Mouse (Mus musculus) adrenal gland, postnatal 14 days (tissue): ENCODE results near the gene Asb17. TPM values are rescaled to one million over a fixed set of nuclear protein-coding genes. Genes with fewer than 3 reads are reported as not detected.

ENCODE experiments used
- DNase-seq: peaks from one replicate; pipeline ENCODE4 v3.0.0; 2021; ENCODE audit warnings: mixed read lengths
- total RNA-seq: library from RNA; stranded (reverse); gene quantifications from 2 replicates; pipeline ENCODE4 v1.2.3, GENCODE M21; 2021

The Asb17 gene
- total RNA-seq, 1 experiment from 2014 or later = not detected

- no peak for DNase-seq
Observed at GRCm38 (mm10) chr3:153897216-153897615, 53.2 kb downstream of the Asb17 start.

GRCm38 (mm10) chr3:153901904-153902303 lies 57.9 kb downstream of the Asb17 start:
- DNase-seq = no peak

GRCm38 (mm10) chr3:153902595-153902994 lies 58.6 kb downstream of the Asb17 start:
- no peak for DNase-seq

GRCm38 (mm10) chr3:153904586-153904985 lies 60.6 kb downstream of the Asb17 start:
- peak; percentile 69 for DNase-seq

Other genes starting within 250 kb of the Asb17 start
- 10.9 and 16.6 TPM in 2 replicates for gene St6galnac3, start 119.0 kb upstream of the Asb17 start, total RNA-seq
- gene Msh4, start 61.9 kb downstream of the Asb17 start, total RNA-seq = 0.22 and 0.23 TPM in 2 replicates
- gene Rabggtb, start 68.8 kb downstream of the Asb17 start, total RNA-seq = 99.2 and 102 TPM in 2 replicates
- gene Acadm, start 100.4 kb downstream of the Asb17 start, total RNA-seq = 1,143 and 1,198 TPM in 2 replicates
- 0.19 and 0.22 TPM in 2 replicates for gene Slc44a5, start 129.2 kb downstream of the Asb17 start, total RNA-seq